Mouse (Mus musculus) liver, adult 2 months (tissue): ENCODE results near the gene Itga3.

Source experiments
- CTCF ChIP-seq: fragments of 200-500 bp; IDR thresholded peaks from 2 replicates; pipeline ENCODE4 v1.5.1; 2011; ENCODE audit warnings: low read depth, low read length, control low read depth
- POLR2A ChIP-seq: fragments of 200-500 bp; IDR thresholded peaks from 2 replicates; pipeline ENCODE4 v1.6.1; 2011; ENCODE audit warnings: low read length, control low read depth; ENCODE audit not compliant: insufficient read depth; ENCODE audit errors: extremely low read depth

DNA sequence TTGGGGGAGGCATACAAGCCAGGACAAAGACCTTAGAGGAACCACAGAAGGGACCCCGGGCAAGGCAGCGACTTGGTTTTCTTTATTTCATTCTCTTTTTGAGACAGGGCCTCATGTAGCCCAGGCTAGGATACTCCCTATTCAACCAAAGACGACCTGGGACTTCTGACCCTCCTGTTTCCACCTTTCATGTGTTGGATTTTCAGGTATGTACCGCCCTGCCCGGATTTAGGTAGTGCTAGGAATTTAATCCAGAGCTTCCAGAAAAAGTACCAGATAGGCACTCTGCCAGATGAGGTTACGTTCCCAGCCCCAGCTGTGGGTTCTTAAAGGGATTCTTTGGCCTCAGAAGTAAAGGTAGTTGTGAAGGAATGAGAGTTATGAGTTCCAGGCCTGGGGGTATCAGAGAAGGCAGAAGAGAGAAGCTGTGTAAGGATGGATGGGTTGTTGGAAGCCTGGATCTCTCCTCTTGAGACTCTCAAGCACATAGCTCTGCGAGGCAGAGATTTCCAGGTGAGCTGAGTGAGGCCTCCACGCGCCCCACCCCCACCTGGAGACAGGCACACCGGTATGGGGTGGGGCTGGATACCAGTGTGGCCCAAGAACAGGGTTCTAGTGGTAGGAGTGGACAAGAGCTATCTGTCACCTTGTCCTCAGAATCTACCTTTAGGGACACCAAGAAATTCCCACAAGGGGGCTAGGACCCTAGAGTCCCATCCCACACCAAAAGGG lies 7.2 kb downstream of the Itga3 start:
- TF ChIP-seq CTCF: no peak
- no peak for TF ChIP-seq POLR2A
